Mouse (Mus musculus) c-Kit-negative CD71-positive TER-119-positive erythroid progenitor cells, embryonic 14.5 days (primary cell): Measurements from ENCODE around the gene Nxnl1.

Experiments
- DNase-seq: peaks from one replicate; pipeline ENCODE4 v3.0.0-alpha.2; 2013; ENCODE audit warnings: low read depth, low spot score

The Nxnl1 gene

GRCm38 (mm10) chr8:71586891-71587290 is 20.5 kb upstream of the Nxnl1 start:
- DNase-seq = no peak

GRCm38 (mm10) chr8:71580201-71580600 is 13.8 kb upstream of the Nxnl1 start:
- DNase-seq = no peak

GRCm38 (mm10) chr8:71579476-71579875 is 13.1 kb upstream of the Nxnl1 start:
- DNase-seq = no peak

GRCm38 (mm10) chr8:71579009-71579408 is 12.6 kb upstream of the Nxnl1 start:
- DNase-seq = no peak

GRCm38 (mm10) chr8:71577856-71578387 is 11.5 kb upstream of the Nxnl1 start:
- no peak for DNase-seq

GRCm38 (mm10) chr8:71575020-71575419 is 8.6 kb upstream of the Nxnl1 start:
- no peak for DNase-seq

- no peak for DNase-seq
These were observed 8.0 kb upstream of the Nxnl1 start for GRCm38 (mm10) chr8:71574426-71574825.

GRCm38 (mm10) chr8:71572847-71573633 is 6.6 kb upstream of the Nxnl1 start:
- no peak for DNase-seq

GRCm38 (mm10) chr8:71572077-71572476 is 5.7 kb upstream of the Nxnl1 start:
- DNase-seq = no peak

- DNase-seq = no peak
These were observed 4.0 kb upstream of the Nxnl1 start for GRCm38 (mm10) chr8:71570291-71570954.

GRCm38 (mm10) chr8:71569366-71570290 is 3.2 kb upstream of the Nxnl1 start:
- no peak for DNase-seq

- no peak for DNase-seq
These were observed 2.5 kb upstream of the Nxnl1 start for GRCm38 (mm10) chr8:71568941-71569340.

- DNase-seq = no peak
These were observed 2.1 kb upstream of the Nxnl1 start, which contains the start of gene Slc27a1 for GRCm38 (mm10) chr8:71568387-71568937. Gene Slc27a1 (plus strand): TSS chr8:71568882.

- no peak for DNase-seq
These were observed 1.2 kb upstream of the Nxnl1 start for GRCm38 (mm10) chr8:71567587-71567986.

- no peak for DNase-seq
These were observed 2.4 kb downstream of the Nxnl1 start for GRCm38 (mm10) chr8:71563992-71564391.

GRCm38 (mm10) chr8:71562751-71563150 is 3.6 kb downstream of the Nxnl1 start:
- no peak for DNase-seq

GRCm38 (mm10) chr8:71561401-71561800 is 5.0 kb downstream of the Nxnl1 start:
- no peak for DNase-seq

- no peak for DNase-seq
These were observed 5.6 kb downstream of the Nxnl1 start for GRCm38 (mm10) chr8:71560765-71561164.

- DNase-seq = no peak
These were observed 6.3 kb downstream of the Nxnl1 start for GRCm38 (mm10) chr8:71560071-71560470.

- DNase-seq = peak; percentile 63
These were observed 7.3 kb downstream of the Nxnl1 start for GRCm38 (mm10) chr8:71558958-71559690.
